In the genomic region with DNA sequence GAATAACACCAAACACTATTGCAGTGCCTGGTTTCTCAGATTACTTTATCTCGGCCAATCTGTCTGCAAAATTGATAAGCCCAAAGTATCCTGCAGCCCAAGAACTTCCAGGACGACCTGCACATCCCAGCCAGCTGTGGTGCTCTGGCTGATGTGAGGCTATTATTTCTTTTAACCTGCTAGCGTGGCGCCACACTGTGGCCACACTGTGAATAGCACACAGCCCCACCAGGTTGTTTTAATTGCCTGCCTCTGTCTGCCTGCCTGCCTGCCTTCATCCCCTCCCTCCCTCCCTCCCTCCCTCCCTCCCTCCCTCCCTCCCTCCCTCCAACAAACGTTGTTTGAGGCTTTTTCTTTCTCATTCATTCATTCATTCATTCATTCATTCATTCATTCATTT, we compare ENCODE assay signal across 10 mouse cellular contexts. TPM values are rescaled to one million over a fixed set of nuclear protein-coding genes. Genes with fewer than 3 reads are reported as not detected.
A peak's percentile ranks its signal among the peaks of the same experiment; 100 is the strongest.
DNase-seq lines count a peak whose midpoint lies in the region; ATAC-seq and TF ChIP-seq lines count a peak whose summit lies in the region.
"Had no signal": no experiment of that assay in that cellular context is flagged by ENCODE, and none has a peak within 500 bp of the region (broad histone marks: within the 10 kb centered on the region; RNA-seq: fewer than 3 reads in every experiment).

No protein-coding gene starts in this region.

- H3K4me3 ChIP-seq in kidney, adult 2 months (ENCODE audit: insufficient read depth, low read depth, low read length) = no peak overlapping the region
- H3K4me3 ChIP-seq in kidney, embryonic 16.5 days (ENCODE audit: low read length) = no peak overlapping the region
- H3K4me3 ChIP-seq in CH12.LX (replicated peaks in 1 of 3; ENCODE audit: low read depth in 2 of 3, low read length in 2 of 3, poor library complexity in 1 of 3) = no peak overlapping the region
- H3K4me3 ChIP-seq in liver, embryonic 14.5 days (ENCODE audit: insufficient read depth in 1 of 2, low read depth in 2 of 2, low read length in 2 of 2) = no peak overlapping the region
- H3K4me3 ChIP-seq: limb, embryonic 12.5 days had no signal

- peak; percentile 74 for TF ChIP-seq RAD21 in CH12.LX (IDR thresholded peaks at IDR 0.05; ENCODE audit: low read depth, low read length)

- in situ Hi-C loops in CH12.LX (cut with MboI; ENCODE audit: low pct_ligation_motif_present, low pct_unique_long_range_greater_than_20kb, low sequenced_read_pairs) = no loop called here

- H3K4me1 ChIP-seq in kidney, adult 2 months (ENCODE audit: control insufficient read depth, insufficient read depth, low read length) = peaks cover 10% of the 10 kb centered on the region
- peaks cover 17% of the 10 kb centered on the region for H3K4me1 ChIP-seq in kidney, embryonic 16.5 days (ENCODE audit: insufficient read depth, low read length)
- H3K4me1 ChIP-seq in CH12.LX (ENCODE audit: control insufficient read depth in 1 of 2, insufficient read depth in 2 of 2) = peaks cover 0 to 7% of the 10 kb centered on the region in 2 experiments; a peak in 1 of 4 replicates
- H3K4me1 ChIP-seq in liver, embryonic 14.5 days (replicated peaks; ENCODE audit: control insufficient read depth in 2 of 2, insufficient read depth in 2 of 2, low read length in 1 of 2) = peaks cover 11 to 23% of the 10 kb centered on the region in 2 experiments

- no peak overlapping the region for H3K27ac ChIP-seq in kidney, adult 2 months (ENCODE audit: insufficient read depth, low read depth, low read length)
- H3K27ac ChIP-seq in kidney, embryonic 16.5 days (ENCODE audit: low read length) = no peak overlapping the region
- no peak overlapping the region for H3K27ac ChIP-seq in CH12.LX (ENCODE audit: insufficient read depth, low read depth)
- H3K27ac ChIP-seq in liver, embryonic 14.5 days = no peak overlapping the region
- H3K27ac ChIP-seq: limb, embryonic 12.5 days had no signal

- H3K4me2 ChIP-seq in kidney, embryonic 16.5 days (replicated peaks; ENCODE audit: low read depth, low read length) = no peak overlapping the region
- H3K4me2 ChIP-seq in CH12.LX (ENCODE audit: insufficient read depth, low read depth, poor library complexity, severe bottlenecking) = no peak overlapping the region
- no peak overlapping the region for H3K4me2 ChIP-seq in liver, embryonic 14.5 days (ENCODE audit: low read depth)
- H3K4me2 ChIP-seq: limb, embryonic 12.5 days had no signal

- no peak for ATAC-seq in kidney, embryonic 16.5 days (ENCODE audit: low FRiP score, low TSS enrichment)
- no peak for ATAC-seq in liver, embryonic 14.5 days (ENCODE audit: insufficient read depth)

- peak; percentile 64 for DNase-seq in kidney, adult 2 months
- peak; percentile 67 for DNase-seq in CH12.LX (ENCODE audit: extremely low read depth)
- DNase-seq in adrenal gland, postnatal 14 days = peak; percentile 81
- DNase-seq in gastrocnemius, postnatal 25 days = peak; percentile 31
- DNase-seq in liver, embryonic 14.5 days (ENCODE audit: low read depth in 3 of 3, low spot score in 3 of 3) = peak in 1 of 3 experiments; percentile 36
- peak; percentile 62 for DNase-seq in right cerebral cortex, postnatal 4 days
- no peak for DNase-seq in ovary, postnatal 10 days (ENCODE audit: low spot score)

- no peak for TF ChIP-seq EP300 in CH12.LX (IDR thresholded peaks at IDR 0.05; ENCODE audit: low read length)
- no peak for TF ChIP-seq EP300 in liver, embryonic 14.5 days (IDR thresholded peaks at IDR 0.05; ENCODE audit: low read depth)

- no peaks in the 10 kb centered on the region for H3K36me3 ChIP-seq in kidney, adult 2 months (ENCODE audit: control insufficient read depth, insufficient read depth, low read length)
- no peaks in the 10 kb centered on the region for H3K36me3 ChIP-seq in kidney, embryonic 16.5 days (ENCODE audit: insufficient read depth, low read length)
- no peaks in the 10 kb centered on the region for H3K36me3 ChIP-seq in CH12.LX (replicated peaks in 1 of 2; ENCODE audit: control insufficient read depth in 1 of 2, insufficient read depth in 1 of 2, low read length in 1 of 2)
- H3K36me3 ChIP-seq in liver, embryonic 14.5 days (replicated peaks; ENCODE audit: control insufficient read depth, insufficient read depth, low read depth) = no peaks in the 10 kb centered on the region
- H3K36me3 ChIP-seq: limb, embryonic 12.5 days had no signal

- H3K27me3 ChIP-seq in kidney, adult 2 months (replicated peaks; ENCODE audit: control insufficient read depth, insufficient read depth, low read length) = no peaks in the 10 kb centered on the region
- H3K27me3 ChIP-seq in kidney, embryonic 16.5 days (ENCODE audit: insufficient read depth, low read length) = no peaks in the 10 kb centered on the region
- no peaks in the 10 kb centered on the region for H3K27me3 ChIP-seq in CH12.LX (replicated peaks)
- no peaks in the 10 kb centered on the region for H3K27me3 ChIP-seq in liver, embryonic 14.5 days (ENCODE audit: control insufficient read depth, insufficient read depth, low read length)
- H3K27me3 ChIP-seq: limb, embryonic 12.5 days had no signal

- no peak for TF ChIP-seq POLR2A in kidney, adult 2 months (IDR thresholded peaks at IDR 0.05; ENCODE audit: low read depth, low read length)
- TF ChIP-seq POLR2A in CH12.LX (IDR thresholded peaks at IDR 0.05; ENCODE audit: low read depth, low read length) = no peak

- dilution Hi-C loops in CH12.LX (cut with MboI; ENCODE audit: extremely low pct_ligation_motif_present, extremely low pct_unique_long_range_greater_than_20kb, low sequenced_read_pairs) = no loop called here

- no peaks in the 10 kb centered on the region for H3K9me3 ChIP-seq in kidney, embryonic 16.5 days (ENCODE audit: low read length)
- no peaks in the 10 kb centered on the region for H3K9me3 ChIP-seq in CH12.LX (replicated peaks; ENCODE audit: low read length)
- no peaks in the 10 kb centered on the region for H3K9me3 ChIP-seq in liver, embryonic 14.5 days (ENCODE audit: control insufficient read depth, low read length)
- H3K9me3 ChIP-seq: limb, embryonic 12.5 days had no signal

- 21% methylated on average over 4 of the region's 5 CpGs for WGBS in kidney, adult 2 months
- 7% methylated on average over 5 of the region's 5 CpGs for WGBS in kidney, embryonic 16.5 days
- WGBS in liver, embryonic 14.5 days (ENCODE audit: insufficient replicate concordance) = 2% methylated on average over 5 of the region's 5 CpGs

- TF ChIP-seq CTCF in kidney, adult 2 months (conservative IDR thresholded peaks at IDR 0.05; ENCODE audit: insufficient read depth, insufficient read length, low read depth, low read length) = peak; percentile 78
- TF ChIP-seq CTCF in CH12.LX (conservative IDR thresholded peaks at IDR 0.05 in 1 of 2, IDR thresholded peaks at IDR 0.05 in 1 of 2; ENCODE audit: low read depth in 2 of 2, low read length in 2 of 2) = peak; percentile 56 to 81; a peak in 3 of 4 replicates
- peak; percentile 85 for TF ChIP-seq CTCF in liver, embryonic 14.5 days (IDR thresholded peaks at IDR 0.05; ENCODE audit: low read depth)

- H3K79me2 ChIP-seq in CH12.LX (replicated peaks; ENCODE audit: control insufficient read depth, extremely low read depth, insufficient read depth, poor library complexity, severe bottlenecking) = no peaks in the 10 kb centered on the region

- no peak overlapping the region for H3K9ac ChIP-seq in kidney, embryonic 16.5 days (replicated peaks; ENCODE audit: low read length)
- no peak overlapping the region for H3K9ac ChIP-seq in CH12.LX (ENCODE audit: insufficient read depth, low read depth)
- H3K9ac ChIP-seq in liver, embryonic 14.5 days (replicated peaks) = no peak overlapping the region
- H3K9ac ChIP-seq: limb, embryonic 12.5 days had no signal

RNA-seq across cellular contexts. Expression of a gene that starts 10.1 kb away (rescaled TPM):
- polyA plus RNA-seq in kidney, adult 2 months (2012; rRNA removed) = 0.49 and 0.74 TPM in 2 replicates
- 29.3 and 32.4 TPM in 2 replicates for polyA plus RNA-seq in kidney, embryonic 16.5 days (2015; fragmentation: Nextera tagmentation; extraction: Ambion mirVana)
- 7.1 and 7.9 TPM in 2 replicates for total RNA-seq in CH12.LX (2012; rRNA removed)
- 5.5 and 12.7 TPM in 2 replicates for total RNA-seq in CH12.LX (2014; rRNA removed)
- polyA plus RNA-seq in CH12.LX (2012; ENCODE audit: insufficient read length, low read depth) = 6.1 and 15.4 TPM in 2 replicates
- 9.3 and 9.6 TPM in 2 replicates for total RNA-seq in adrenal gland, postnatal 14 days (2021)
- 1 to 10 TPM; 3.7 to 4.6 TPM for total RNA-seq in gastrocnemius, postnatal 25 days (2021)
- polyA plus RNA-seq in liver, embryonic 14.5 days (2012; rRNA removed) = 1.1 and 1.8 TPM in 2 replicates
- polyA plus RNA-seq in liver, embryonic 14.5 days (2014; fragmentation: Nextera tagmentation; extraction: Ambion mirVana) = 5.6 and 6.7 TPM in 2 replicates

RNA-seq across cellular contexts. Expression of a gene that starts 10.2 kb away (rescaled TPM):
- polyA plus RNA-seq in kidney, adult 2 months (2012; rRNA removed) = 2.2 and 2.9 TPM in 2 replicates
- 9.5 and 11.0 TPM in 2 replicates for polyA plus RNA-seq in kidney, embryonic 16.5 days (2015; fragmentation: Nextera tagmentation; extraction: Ambion mirVana)
- total RNA-seq in CH12.LX (2012; rRNA removed) (3.9 and 7.2 TPM in 2 replicates), CH12.LX (2014; rRNA removed) (10.9 and 11.1 TPM in 2 replicates)
- polyA plus RNA-seq in CH12.LX (2012; ENCODE audit: insufficient read length, low read depth) = 13.9 and 14.6 TPM in 2 replicates
- total RNA-seq in adrenal gland, postnatal 14 days (2021) = 5.7 TPM in 2 replicates
- total RNA-seq in gastrocnemius, postnatal 25 days (2021) = 1 to 10 TPM; 1.8 to 2.9 TPM
- 2.0 TPM in 2 replicates for polyA plus RNA-seq in liver, embryonic 14.5 days (2012; rRNA removed)
- 6.6 and 6.7 TPM in 2 replicates for polyA plus RNA-seq in liver, embryonic 14.5 days (2014; fragmentation: Nextera tagmentation; extraction: Ambion mirVana)

RNA-seq across cellular contexts. Expression of a gene that starts 24.2 kb away (rescaled TPM):
- not detected in 2 replicates for polyA plus RNA-seq in kidney, adult 2 months (2012; rRNA removed)
- not detected in 2 replicates for polyA plus RNA-seq in kidney, embryonic 16.5 days (2015; fragmentation: Nextera tagmentation; extraction: Ambion mirVana)
- total RNA-seq in CH12.LX (2012; rRNA removed) = not detected in 2 replicates
- total RNA-seq in CH12.LX (2014; rRNA removed) = not detected in 2 replicates
- polyA plus RNA-seq in CH12.LX (2012; ENCODE audit: insufficient read length, low read depth) = not detected in 2 replicates
- total RNA-seq in adrenal gland, postnatal 14 days (2021) = not detected in 2 replicates
- total RNA-seq in gastrocnemius, postnatal 25 days (2021) = not detected
- not detected in 2 replicates for polyA plus RNA-seq in liver, embryonic 14.5 days (2012; rRNA removed)
- not detected in 2 replicates for polyA plus RNA-seq in liver, embryonic 14.5 days (2014; fragmentation: Nextera tagmentation; extraction: Ambion mirVana)
- polyA plus RNA-seq: embryonic facial prominence, embryonic 14.5 days; limb, embryonic 12.5 days had no signal

RNA-seq across cellular contexts. Expression of a gene that starts 24.2 kb away (rescaled TPM):
- polyA plus RNA-seq in kidney, adult 2 months (2012; rRNA removed) = 9.3 and 10.4 TPM in 2 replicates
- polyA plus RNA-seq in kidney, embryonic 16.5 days (2015; fragmentation: Nextera tagmentation; extraction: Ambion mirVana) = 29.3 and 34.0 TPM in 2 replicates
- total RNA-seq in CH12.LX (2012; rRNA removed) (20.9 and 27.4 TPM in 2 replicates), CH12.LX (2014; rRNA removed) (30.0 and 33.6 TPM in 2 replicates)
- 19.6 and 21.1 TPM in 2 replicates for polyA plus RNA-seq in CH12.LX (2012; ENCODE audit: insufficient read length, low read depth)
- total RNA-seq in adrenal gland, postnatal 14 days (2021) = 15.6 and 16.9 TPM in 2 replicates
- total RNA-seq in gastrocnemius, postnatal 25 days (2021) = 10 to 100 TPM in 1 of 2 experiments, 1 to 10 TPM in 1; 6.5 to 10.1 TPM
- 4.0 and 6.9 TPM in 2 replicates for polyA plus RNA-seq in liver, embryonic 14.5 days (2012; rRNA removed)
- polyA plus RNA-seq in liver, embryonic 14.5 days (2014; fragmentation: Nextera tagmentation; extraction: Ambion mirVana) = 9.3 and 10.8 TPM in 2 replicates

RNA-seq across cellular contexts. Expression of a gene that starts 24.4 kb away (rescaled TPM):
- 12.2 and 14.8 TPM in 2 replicates for polyA plus RNA-seq in kidney, adult 2 months (2012; rRNA removed)
- 45.6 and 47.6 TPM in 2 replicates for polyA plus RNA-seq in kidney, embryonic 16.5 days (2015; fragmentation: Nextera tagmentation; extraction: Ambion mirVana)
- 47.8 and 48.8 TPM in 2 replicates for total RNA-seq in CH12.LX (2012; rRNA removed)
- total RNA-seq in CH12.LX (2014; rRNA removed) = 80.4 and 89.4 TPM in 2 replicates
- polyA plus RNA-seq in CH12.LX (2012; ENCODE audit: insufficient read length, low read depth) = 44.7 and 46.3 TPM in 2 replicates
- total RNA-seq in adrenal gland, postnatal 14 days (2021) = 32.4 and 36.4 TPM in 2 replicates
- total RNA-seq in gastrocnemius, postnatal 25 days (2021) = 10 to 100 TPM; 12.8 to 13.1 TPM
- 11.4 and 16.1 TPM in 2 replicates for polyA plus RNA-seq in liver, embryonic 14.5 days (2012; rRNA removed)
- polyA plus RNA-seq in liver, embryonic 14.5 days (2014; fragmentation: Nextera tagmentation; extraction: Ambion mirVana) = 25.3 and 25.7 TPM in 2 replicates
